Mouse (Mus musculus) common myeloid progenitor, adult 5-6 weeks (primary cell): ENCODE measurements around the gene Tmem143. TPM values are rescaled to one million over a fixed set of nuclear protein-coding genes. Genes with fewer than 3 reads are reported as not detected.
"Not testable (repeated sequence)": the region's sequence is repeated elsewhere in the genome, so short reads cannot be mapped to it uniquely, and the experiment has no call there.

Experiments used
- ATAC-seq: replicated peaks from 2 replicates; pipeline ENCODE4 v1.8.0; 2016; ENCODE audit warnings: low read depth, mild to moderate bottlenecking, moderate TSS enrichment, inconsistent platforms; ENCODE audit not compliant: poor library complexity, severe bottlenecking
- total RNA-seq: library from RNA; stranded (forward); fragments of 200-1000, 187-1606 nt; gene quantifications from 2 replicates; pipeline ENCODE4 v1.2.3, GENCODE M21; 2017

Tmem143 gene
- total RNA-seq, 1 experiment from 2014 or later = 9.1 TPM

DNA sequence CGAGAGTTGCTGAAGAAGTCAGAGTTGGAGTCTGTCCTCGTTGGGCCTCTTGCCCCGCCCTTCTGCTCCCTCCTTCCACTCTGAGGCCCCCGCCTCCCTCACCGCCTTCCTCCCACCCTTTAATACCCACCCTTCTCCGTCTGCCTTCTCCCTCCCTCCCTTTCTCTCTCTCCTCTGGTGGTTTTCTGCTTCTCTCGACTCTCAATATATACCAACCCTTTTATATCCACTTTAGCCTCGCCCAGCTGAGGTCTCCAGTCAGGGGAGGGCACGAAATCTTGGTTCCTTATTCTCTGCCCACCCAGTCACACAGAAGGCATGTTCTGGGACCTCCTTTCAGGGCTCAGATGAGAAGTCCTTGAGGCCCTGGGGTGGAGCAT is 24.5 kb downstream of the Tmem143 start, which contains the start of gene Emp3:
Gene Emp3, minus strand, starts transcription at position 163 of the 380 bp plus-strand sequence.
- ATAC-seq = peak; percentile 20

DNA sequence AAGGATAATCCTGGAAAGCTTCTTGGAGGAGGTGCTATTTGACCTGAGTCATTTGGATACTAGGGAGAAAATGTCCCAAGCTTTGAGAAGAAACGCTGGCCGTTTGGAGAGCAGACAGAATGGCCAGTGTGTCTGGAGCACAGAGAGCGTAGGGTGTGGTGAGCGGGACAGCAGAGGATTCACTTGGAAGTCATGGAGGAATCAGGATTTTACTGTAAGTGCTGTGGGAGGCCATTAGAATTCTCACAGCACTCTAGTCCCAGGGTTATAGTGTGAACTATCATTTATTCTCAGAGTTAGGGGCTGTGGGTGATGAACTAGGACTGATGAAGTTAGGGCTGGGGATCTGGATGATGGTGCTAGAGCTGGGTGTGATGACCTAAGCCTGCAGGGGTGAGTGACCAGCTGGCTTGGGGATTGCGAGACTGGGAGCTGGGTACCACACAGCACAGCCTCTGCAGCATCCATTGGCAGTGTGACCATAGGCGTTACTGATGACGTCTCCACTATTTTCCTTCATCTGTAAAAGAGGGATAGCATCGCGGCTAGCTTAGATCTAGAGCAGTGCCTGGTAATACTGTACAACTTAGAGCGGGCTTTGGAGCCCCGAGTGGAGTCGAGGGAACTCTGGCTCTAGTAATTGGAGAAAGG is 25.3 kb downstream of the Tmem143 start:
- ATAC-seq = no peak

DNA sequence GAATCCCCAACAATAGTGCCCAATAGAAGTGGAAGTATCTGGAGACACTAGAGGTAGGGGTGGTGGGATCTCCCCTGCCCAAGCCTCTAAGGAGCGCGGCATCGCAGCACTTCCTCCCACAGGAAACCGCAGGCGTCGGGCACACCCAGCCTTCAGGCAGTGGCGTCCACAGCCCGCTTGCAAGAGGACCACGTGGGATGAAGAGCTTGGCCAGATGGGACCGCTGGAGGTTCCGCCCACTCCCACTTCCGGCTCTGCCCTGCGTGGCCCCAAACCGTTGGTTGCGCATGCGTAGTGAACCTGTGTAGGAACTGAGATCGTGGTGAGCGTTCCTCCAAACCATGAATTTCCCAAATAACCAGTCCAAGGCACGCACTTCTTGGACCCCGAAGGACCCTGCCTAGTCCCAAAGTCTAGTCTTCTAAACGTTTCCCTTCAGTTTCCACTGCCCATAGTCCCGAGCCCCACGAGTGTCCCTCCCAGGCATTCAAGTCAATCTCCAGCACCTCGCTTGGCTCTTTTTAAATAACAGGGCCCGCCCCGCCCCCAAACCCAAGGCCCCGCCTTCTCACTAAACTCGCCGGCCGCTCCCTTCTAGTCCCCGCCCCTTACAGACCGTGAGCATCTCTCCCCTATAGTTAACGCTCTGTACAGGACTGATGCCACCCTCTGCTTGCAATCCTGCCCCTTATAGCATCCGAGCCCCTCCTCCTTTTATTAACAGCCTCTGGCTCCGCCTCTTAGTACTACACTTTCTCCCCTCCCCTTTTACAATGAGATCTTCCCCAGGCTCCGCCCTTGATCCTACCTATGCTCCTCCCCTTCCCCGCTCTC is 26.4 kb downstream of the Tmem143 start:
- peak; percentile 62 for ATAC-seq

DNA sequence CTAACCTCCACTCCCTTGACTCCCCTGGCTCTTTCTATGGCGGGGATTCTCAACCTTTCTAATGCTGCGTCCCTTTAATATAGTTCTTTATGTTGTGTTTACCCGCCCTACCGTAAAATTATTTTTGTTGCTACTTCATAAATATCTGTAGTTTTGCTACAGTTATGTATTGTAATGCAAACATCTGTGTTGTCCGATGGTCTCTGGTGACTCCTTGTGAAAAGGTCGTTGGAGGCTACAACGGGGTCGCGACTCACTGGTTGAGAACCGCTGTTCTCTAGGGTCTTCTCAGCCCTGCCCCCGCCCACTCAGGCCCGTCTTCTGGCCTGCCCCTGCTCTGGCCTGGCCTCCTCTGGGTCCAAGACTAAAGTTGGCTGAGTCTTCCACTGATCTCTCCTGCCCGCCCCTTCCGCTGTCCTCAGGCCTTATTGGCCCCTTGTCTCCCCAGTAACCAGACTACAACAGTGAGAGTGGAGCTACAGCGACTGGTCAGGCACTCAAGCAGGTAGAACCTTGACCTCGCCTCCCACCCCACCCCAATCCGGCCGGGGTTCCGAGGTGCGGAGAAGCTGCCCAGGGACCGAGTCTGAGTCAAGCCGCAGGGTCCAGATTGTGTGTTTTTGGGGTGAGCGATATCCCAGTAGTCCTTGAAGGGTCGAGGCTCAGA is 27.2 kb downstream of the Tmem143 start, which contains the start of gene Ccdc114:
Gene Ccdc114, plus strand, starts transcription at position 311 of the 667 bp plus-strand sequence.
- ATAC-seq = peak; percentile 31

DNA sequence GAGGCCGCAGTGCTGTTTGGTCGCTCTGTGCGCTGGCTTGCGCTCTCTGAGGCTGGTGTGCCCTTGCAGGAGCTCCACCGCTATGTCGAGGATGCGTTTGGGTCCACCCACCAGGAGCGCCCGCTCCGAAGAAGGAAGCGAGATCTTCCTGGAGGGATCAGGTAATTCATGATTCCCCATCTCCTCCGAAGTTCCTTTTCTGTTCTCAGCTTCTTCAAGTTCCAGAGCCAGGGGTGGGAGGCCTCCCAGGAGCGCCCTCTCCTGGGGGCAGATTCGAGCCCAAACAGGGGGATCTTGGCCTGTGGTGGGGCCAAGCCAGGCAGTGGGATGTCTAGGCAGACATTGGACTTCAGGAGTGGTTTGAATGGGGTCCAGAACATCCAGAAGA is 27.7 kb downstream of the Tmem143 start:
- ATAC-seq = no peak

DNA sequence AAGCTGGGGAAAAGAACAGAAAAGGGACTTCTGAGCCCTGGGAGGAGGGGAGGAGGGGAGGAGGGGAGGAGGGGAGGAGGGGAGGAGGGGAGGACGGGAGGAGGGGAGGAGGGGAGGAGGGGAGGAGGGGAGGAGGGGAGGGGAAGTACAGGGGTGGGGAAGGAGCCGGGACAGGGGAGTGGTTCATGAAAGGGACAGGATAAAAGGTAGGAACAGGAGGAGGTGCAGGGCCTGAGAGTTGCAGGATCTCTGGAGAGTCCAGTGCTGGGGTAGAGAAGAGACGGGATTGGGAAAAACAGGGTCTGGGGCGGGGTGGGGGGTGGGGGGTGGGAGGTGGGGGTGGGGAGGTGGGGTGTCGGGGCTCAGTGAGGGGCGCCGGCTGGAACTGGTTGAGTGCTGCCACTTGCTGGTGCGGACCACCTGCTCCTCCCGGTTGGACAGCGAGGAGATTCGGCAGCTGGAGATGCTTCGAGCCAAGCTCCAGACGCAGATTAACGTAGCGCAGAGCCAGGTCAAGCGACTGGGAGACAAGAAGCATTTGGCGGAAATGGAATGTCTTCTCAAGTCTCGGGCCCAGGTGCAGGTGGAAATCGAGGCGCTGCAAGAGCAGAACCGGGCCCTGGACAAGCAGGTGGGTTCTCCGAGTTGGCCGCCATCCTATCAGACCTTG is 32.0 kb downstream of the Tmem143 start:
- ATAC-seq = no peak

DNA sequence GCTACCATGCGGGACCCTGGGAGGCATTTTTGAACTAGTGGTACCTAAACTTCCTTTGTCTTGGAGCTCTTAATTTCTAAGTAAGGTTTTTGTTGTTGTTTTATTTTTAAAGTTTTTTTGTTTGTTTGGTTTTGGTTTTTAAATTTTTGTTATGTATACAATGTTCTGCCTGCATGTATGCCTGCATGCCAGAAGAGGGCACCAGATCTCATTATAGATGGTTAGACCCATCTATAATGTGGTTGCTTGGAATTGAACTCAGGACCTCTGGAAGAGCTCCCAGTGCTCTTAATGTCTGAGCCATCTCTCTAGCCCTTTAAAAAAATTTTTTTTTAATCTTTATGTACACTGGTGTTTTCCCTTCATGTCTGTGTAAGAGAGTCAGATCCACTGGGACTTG is 32.9 kb downstream of the Tmem143 start:
- ATAC-seq = no peak

DNA sequence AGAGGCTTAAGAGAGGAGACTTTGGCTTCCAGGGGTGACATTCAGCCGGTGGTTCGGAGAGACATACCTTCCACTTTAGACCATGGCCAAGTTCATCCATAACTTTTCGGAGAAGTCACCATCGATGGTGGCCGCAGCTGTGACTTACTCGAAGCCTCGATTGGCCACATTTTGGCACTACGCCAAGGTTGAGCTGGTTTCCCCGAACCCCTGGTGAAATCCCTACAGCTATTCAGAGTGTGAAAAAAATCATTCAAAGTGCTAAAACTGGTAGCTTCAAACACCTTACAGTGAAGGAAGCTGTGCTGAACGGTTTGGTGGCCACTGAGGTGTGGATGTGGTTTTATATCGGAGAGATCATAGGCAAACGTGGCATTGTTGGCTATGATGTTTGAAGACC is 37.0 kb downstream of the Tmem143 start:
- not testable (repeated sequence) for ATAC-seq

DNA sequence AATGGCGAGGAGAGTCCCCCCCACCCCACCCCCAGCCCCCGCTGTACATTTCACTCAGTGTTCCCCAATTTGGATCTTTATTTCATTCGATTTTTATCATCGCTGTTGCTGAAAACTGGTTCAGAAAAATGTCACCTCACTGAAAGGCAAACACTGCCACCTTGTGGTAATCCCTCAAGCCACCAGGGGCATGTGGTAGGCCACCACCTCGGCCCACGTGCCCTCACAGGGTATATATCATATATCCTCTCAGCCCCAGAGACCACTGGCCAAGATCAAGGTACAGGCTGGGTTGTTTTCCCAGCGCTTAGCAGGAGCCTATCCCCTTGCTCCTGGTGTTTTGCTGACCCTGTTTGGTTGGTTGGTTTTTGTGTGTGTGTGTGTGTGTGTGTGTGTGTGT is 38.4 kb downstream of the Tmem143 start:
- ATAC-seq = peak; percentile 93

DNA sequence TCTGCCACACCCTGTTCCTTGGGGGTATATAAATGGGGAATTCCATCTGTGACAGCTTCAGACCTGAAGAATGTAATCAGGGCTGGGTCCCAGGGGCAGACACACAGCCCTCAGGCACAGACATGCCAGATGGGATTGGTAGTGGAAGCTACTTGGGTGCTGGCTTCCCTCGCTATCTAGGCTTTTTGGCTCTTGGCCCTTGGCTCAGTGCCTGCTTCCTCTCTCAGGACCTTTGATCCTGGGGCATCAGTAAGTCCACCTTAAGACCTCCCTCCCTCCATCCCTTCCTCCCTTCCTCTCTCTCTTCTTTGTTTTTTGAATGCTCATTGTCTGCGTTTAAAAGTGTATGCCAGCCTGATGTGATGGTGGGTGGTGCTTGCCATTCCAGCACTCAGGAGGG is 43.1 kb downstream of the Tmem143 start:
- no peak for ATAC-seq

DNA sequence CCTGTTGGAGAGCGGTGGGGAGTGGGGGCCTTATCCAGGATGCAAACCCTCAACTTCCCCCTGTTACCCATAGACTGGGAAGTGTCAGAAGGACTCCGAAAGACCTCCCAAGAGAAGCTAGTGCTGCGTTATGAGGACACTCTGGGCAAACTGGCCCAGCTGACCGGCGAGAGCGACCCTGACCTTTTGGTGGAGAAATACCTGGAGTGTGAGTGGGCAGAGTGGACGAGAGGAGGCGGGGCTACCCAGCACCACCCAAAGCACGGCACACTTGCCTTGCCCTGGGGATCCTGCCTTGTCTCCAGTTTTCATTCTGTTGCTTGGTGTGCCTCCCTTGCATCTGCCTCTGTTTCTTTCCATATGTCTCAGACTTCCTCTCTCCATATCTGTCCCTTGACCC is 45.2 kb downstream of the Tmem143 start:
- ATAC-seq = no peak

DNA sequence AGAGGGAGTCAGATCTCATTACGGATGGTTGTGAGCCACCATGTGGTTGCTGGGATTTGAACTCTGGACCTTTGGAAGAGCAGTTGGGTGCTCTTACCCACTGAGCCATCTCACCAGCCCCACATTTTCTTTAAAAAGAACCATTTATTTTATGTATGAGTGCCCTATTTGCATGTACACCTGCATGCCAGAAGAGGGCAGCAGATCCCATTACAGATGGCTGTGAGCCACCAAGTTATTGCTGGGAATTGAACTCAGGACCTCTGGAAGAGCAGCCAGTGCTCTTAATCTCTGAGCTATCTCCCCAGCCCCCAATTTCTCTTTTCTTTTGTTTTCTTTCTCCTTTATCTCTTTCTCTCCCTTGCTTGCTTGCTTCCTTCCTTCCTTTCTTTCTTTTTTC is 46.5 kb downstream of the Tmem143 start:
- not testable (repeated sequence) for ATAC-seq

DNA sequence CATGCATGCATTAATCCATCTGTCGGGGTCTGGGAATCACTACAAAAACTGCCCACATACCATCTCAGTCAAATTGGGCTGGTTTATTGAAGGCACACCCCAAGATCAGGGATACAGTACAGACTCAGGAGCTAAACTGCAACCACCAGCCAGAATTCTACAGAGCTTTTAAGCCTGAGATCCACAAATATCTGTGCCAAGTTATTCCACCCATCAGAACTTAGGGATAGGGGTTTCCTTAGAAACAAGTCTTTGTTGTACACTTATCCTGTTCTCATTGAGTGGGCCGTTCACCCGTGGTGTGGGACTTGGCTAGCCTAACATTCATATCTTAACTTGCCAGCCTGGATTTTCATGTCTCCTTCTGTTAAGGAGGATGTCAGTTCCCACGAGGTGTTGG is 52.3 kb downstream of the Tmem143 start:
- no peak for ATAC-seq

DNA sequence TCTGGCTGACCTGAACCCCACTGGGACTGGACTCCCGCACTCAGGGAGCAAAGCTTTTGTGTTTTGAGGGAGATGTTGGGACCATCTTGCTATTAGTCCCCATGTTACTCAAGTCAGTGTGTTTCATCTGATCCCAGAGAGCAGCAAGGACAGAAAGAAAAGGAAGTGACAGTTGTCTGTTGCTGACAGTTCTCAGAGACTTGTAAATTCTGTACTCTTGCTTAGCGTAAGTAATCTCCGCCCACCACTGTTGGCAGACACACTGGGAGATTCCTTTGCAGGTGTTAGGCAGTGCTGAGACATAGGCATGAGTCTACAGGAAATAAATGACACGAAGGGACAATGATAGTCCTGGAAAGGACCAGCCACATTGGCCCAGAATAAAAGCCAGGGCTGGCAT is 59.9 kb downstream of the Tmem143 start:
- ATAC-seq = no peak

Other genes with a start within 250 kb of the Tmem143 start
- not detected in 2 replicates for gene Fut2, start 230.5 kb upstream of the Tmem143 start, total RNA-seq
- not detected in 2 replicates for gene Ntn5, start 212.9 kb upstream of the Tmem143 start, total RNA-seq
- gene Sec1, start 202.5 kb upstream of the Tmem143 start, total RNA-seq = not detected in 2 replicates
- gene Car11, start 197.1 kb upstream of the Tmem143 start, total RNA-seq = not detected in 2 replicates
- gene Dbp, start 191.9 kb upstream of the Tmem143 start, total RNA-seq = 7.7 and 12.1 TPM in 2 replicates
- gene Rpl18, start 181.5 kb upstream of the Tmem143 start, total RNA-seq = 1,786 and 1,933 TPM in 2 replicates
- gene Sphk2, start 178.9 kb upstream of the Tmem143 start, total RNA-seq = 8.2 and 9.5 TPM in 2 replicates
- 0.82 and 0.87 TPM in 2 replicates for gene Fam83e, start 175.7 kb upstream of the Tmem143 start, total RNA-seq
- gene Spaca4, start 171.1 kb upstream of the Tmem143 start, total RNA-seq = not detected in 2 replicates
- gene Lmtk3, start 113.2 kb upstream of the Tmem143 start, total RNA-seq = not detected in 2 replicates
- 0.37 TPM in 1 of 2 replicates, not detected in the other for gene Sult2b1, start 112.3 kb upstream of the Tmem143 start, total RNA-seq
- gene Cyth2, start 82.4 kb upstream of the Tmem143 start, total RNA-seq = 29.2 and 43.8 TPM in 2 replicates
- gene Kcnj14, start 72.2 kb upstream of the Tmem143 start, total RNA-seq = not detected in 2 replicates
- 26.9 and 27.6 TPM in 2 replicates for gene Grwd1, start 66.0 kb upstream of the Tmem143 start, total RNA-seq
- gene Kdelr1, start 24.2 kb upstream of the Tmem143 start, total RNA-seq = 51.8 and 75.5 TPM in 2 replicates
- gene Grin2d, start 18.6 kb upstream of the Tmem143 start, total RNA-seq = 0.23 TPM in 1 of 2 replicates, not detected in the other
- gene Syngr4, start 227 bp upstream of the Tmem143 start, total RNA-seq = 3.2 TPM in 1 of 2 replicates, not detected in the other
- gene Emp3, start 24.5 kb downstream of the Tmem143 start, total RNA-seq = 200 and 205 TPM in 2 replicates
- gene Ccdc114, start 27.1 kb downstream of the Tmem143 start, total RNA-seq = 3.2 and 5.4 TPM in 2 replicates
- not detected in 2 replicates for gene Abcc6, start 133.4 kb downstream of the Tmem143 start, total RNA-seq
- 53.2 and 72.1 TPM in 2 replicates for gene Nomo1, start 136.8 kb downstream of the Tmem143 start, total RNA-seq
- not detected in 2 replicates for gene Kcnj11, start 203.8 kb downstream of the Tmem143 start, total RNA-seq